Mouse (Mus musculus): ENCODE measurements around the gene Slc45a3.

GRCm38 (mm10) chr1:131940711-131941244, 22.0 kb upstream of the Slc45a3 start:
- no peak for TF ChIP-seq CTCF (IDR thresholded peaks at IDR 0.05; ENCODE audit: control insufficient read depth, insufficient read depth, insufficient replicate concordance, low read depth, low read length)
- no peak for TF ChIP-seq POLR2A (IDR thresholded peaks at IDR 0.05; ENCODE audit: control insufficient read depth, low read depth, low read length)
